In genomic region chr13:113663151-113663779, GRCm38 (mm10) we compare ENCODE assay signal across 10 mouse cellular contexts. TPM values are rescaled to one million over a fixed set of nuclear protein-coding genes. Genes with fewer than 3 reads are reported as not detected.
DNase-seq lines count a peak whose midpoint lies in the region; ATAC-seq and TF ChIP-seq lines count a peak whose summit lies in the region.
"Had no signal": no experiment of that assay in that cellular context is flagged by ENCODE, and none has a peak within 500 bp of the region (broad histone marks: within the 10 kb centered on the region; RNA-seq: fewer than 3 reads in every experiment).

Gene Hspb3 (minus strand): TSS chr13:113663676.

- WGBS in hindbrain, postnatal 0 days = 35% methylated on average over 28 of the region's 28 CpGs

- ATAC-seq in hindbrain, postnatal 0 days = peak; percentile 92

- peak within 1 kb of the TSS; percentile 43 for H3K4me2 ChIP-seq in hindbrain, postnatal 0 days (ENCODE audit: low read depth, low read length)

- H3K27ac ChIP-seq in hindbrain, postnatal 0 days = peak within 1 kb of the TSS; percentile 66
- H3K27ac ChIP-seq: macrophage had no signal

- peak within 1 kb of the TSS; percentile 6; the same call in 1 of the 2 replicates for H3K4me3 ChIP-seq in hindbrain, postnatal 0 days (ENCODE audit: low read length)
- H3K4me3 ChIP-seq: erythroblast, embryonic 14.5 days had no signal

- no peak for TF ChIP-seq CTCF in hindbrain, postnatal 0 days (IDR thresholded peaks at IDR 0.05; ENCODE audit: low read depth)

- H3K9me3 ChIP-seq in hindbrain, postnatal 0 days (ENCODE audit: low read length) = no peaks in the 10 kb centered on the region

- no peak within 1 kb of the TSS for H3K9ac ChIP-seq in hindbrain, postnatal 0 days (replicated peaks; ENCODE audit: low read length)

- no peaks in the 10 kb centered on the region for H3K27me3 ChIP-seq in hindbrain, postnatal 0 days (ENCODE audit: insufficient read depth, low read length)

- DNase-seq in left cerebral cortex, adult 18-20 months (ENCODE audit: low spot score in 2 of 2) = peak; percentile 36 to 40
- DNase-seq in left cerebral cortex, adult 11 months (ENCODE audit: low spot score) = no peak
- peak; percentile 84 to 90 for DNase-seq in cerebellum, postnatal 25 days
- DNase-seq in gastrocnemius, postnatal 36 days = peak; percentile 55 to 58
- peak; percentile 84 for DNase-seq in hindbrain, postnatal 0 days (ENCODE audit: low spot score)
- DNase-seq in right cerebral cortex, adult 2 months (ENCODE audit: low spot score in 2 of 2) = peak; percentile 51 to 60
- DNase-seq in ovary, postnatal 10 days (ENCODE audit: low spot score) = no peak
- no peak for DNase-seq in kidney, adult 11 months

- intact Hi-C loops in gastrocnemius, postnatal 36 days (cut with DNase I) = no loop called here

- peaks cover 4% of the 10 kb centered on the region; the same call in 1 of the 2 replicates for H3K4me1 ChIP-seq in hindbrain, postnatal 0 days (ENCODE audit: insufficient read depth, low read length)

- H3K36me3 ChIP-seq in hindbrain, postnatal 0 days (ENCODE audit: insufficient read depth, low read length) = no peaks in the 10 kb centered on the region

RNA-seq across cellular contexts. Expression of gene Hspb3, which starts in this region (rescaled TPM):
- total RNA-seq in left cerebral cortex, adult 18-20 months (2021) = 1 to 10 TPM; 5.1 to 8.5 TPM
- 10 to 100 TPM; 40.3 to 40.8 TPM for total RNA-seq in gastrocnemius, postnatal 36 days (2021)
- 0.21 and 0.47 TPM in 2 replicates for total RNA-seq in hindbrain, postnatal 0 days (2014; rRNA removed)
- 0.55 and 1.1 TPM in 2 replicates for polyA plus RNA-seq in hindbrain, postnatal 0 days (2015; fragmentation: Nextera tagmentation; extraction: Ambion mirVana)
- polyA plus RNA-seq: erythroblast, embryonic 14.5 days; macrophage had no signal

Comparison
In these comparisons a context has a peak if more than half of its experiments do, and no peak if none do; other contexts are left out.
1. RNA of gene Hspb3 (total RNA-seq): 40.3 to 40.8 TPM in gastrocnemius, postnatal 36 days; 5.1 to 8.5 TPM in left cerebral cortex, adult 18-20 months and 0.21 to 0.47 TPM in hindbrain, postnatal 0 days; every median in the first group is over 4 times any median in the second.
2. DNase-seq: peak in left cerebral cortex, adult 18-20 months (2 of 2), cerebellum, postnatal 25 days (2 of 2), gastrocnemius, postnatal 36 days (2 of 2), hindbrain, postnatal 0 days (single experiment) and right cerebral cortex, adult 2 months (2 of 2); none in left cerebral cortex, adult 11 months (single experiment), ovary, postnatal 10 days (single experiment) and kidney, adult 11 months (single experiment).